Mouse (Mus musculus) large intestine, adult 2 months (tissue): ENCODE data around the gene Nr6a1. TPM values are rescaled to one million over a fixed set of nuclear protein-coding genes. Genes with fewer than 3 reads are reported as not detected.

Experiments used
- DNase-seq: peaks from one replicate; pipeline ENCODE4 v3.0.0-alpha.2; 2012; ENCODE audit warnings: low read depth, low spot score
- WGBS: fragments of 180-500 bp; shearing (Covaris S2); methylation state at CpG from one replicate; pipeline ENCODE4 v1.1.7; 2018; 5-methylcytosine and 5-hydroxymethylcytosine counted together
- polyA plus RNA-seq: library from polyadenylated mRNA; depleted of rRNA; stranded (reverse); fragments of >200 nt; gene quantifications from 2 replicates; pipeline ENCODE4 v1.2.3, GENCODE M21; 2012

Nr6a1 gene
- polyA plus RNA-seq, 1 experiment = 5.2 TPM

GRCm38 (mm10) chr2:38904290-38904689, 23.2 kb downstream of the Nr6a1 start:
- 75% methylated on average over 1 of the region's 1 CpGs for WGBS
- no peak for DNase-seq

DNA sequence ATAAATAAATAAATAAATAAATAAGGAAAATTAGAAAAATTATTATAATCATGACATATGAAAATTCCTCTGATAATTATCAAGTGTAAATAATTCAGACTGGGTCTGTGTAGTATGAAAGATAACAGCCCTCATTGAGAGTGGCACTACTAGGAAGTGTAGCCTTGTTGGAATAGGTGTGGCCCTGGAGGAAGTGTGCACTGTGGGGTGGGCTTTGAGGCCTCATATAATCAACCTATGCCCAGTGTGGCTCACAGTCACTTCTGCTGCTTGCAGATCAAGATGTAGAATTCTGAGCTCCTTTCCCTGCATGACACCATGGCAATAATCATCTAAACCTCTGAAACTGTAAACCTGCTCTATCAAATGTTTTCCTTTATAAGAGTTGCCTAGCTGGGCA, 24.6 kb downstream of the Nr6a1 start:
- DNase-seq = no peak

- 39% methylated on average over 5 of the region's 5 CpGs for WGBS
- DNase-seq = no peak
Observed at GRCm38 (mm10) chr2:38880907-38881672, 46.4 kb downstream of the Nr6a1 start.

DNA sequence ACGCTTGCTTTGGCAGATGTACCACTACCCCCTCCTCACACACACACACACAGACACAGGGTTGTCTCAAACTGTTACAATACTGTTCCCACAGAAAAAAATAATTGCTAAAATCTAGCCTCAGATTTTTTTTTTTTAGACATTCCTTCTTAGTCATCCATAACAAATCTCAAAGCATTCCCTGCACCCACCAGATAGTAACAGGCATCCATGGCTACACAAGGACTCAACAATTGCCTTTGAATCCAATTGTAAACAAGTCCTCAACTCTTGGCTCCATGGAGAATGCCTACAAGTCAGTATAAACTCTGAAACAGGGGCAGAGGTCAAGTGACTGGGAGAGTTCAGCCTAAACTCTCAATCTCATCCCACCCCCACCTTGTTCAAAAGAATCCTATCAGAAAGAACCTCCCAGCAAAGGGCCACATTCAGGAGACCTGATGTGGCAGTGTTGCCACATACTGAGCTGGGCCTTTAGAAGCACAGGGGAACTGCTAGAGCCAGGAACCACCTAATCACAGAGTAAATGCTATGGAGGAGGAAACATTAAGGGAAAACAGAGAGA, 52.9 kb downstream of the Nr6a1 start:
- 81% methylated on average over 1 of the region's 1 CpGs for WGBS
- no peak for DNase-seq

GRCm38 (mm10) chr2:38872730-38873129, 54.8 kb downstream of the Nr6a1 start:
- DNase-seq = no peak
- WGBS = 21% methylated on average over 1 of the region's 1 CpGs

- DNase-seq = no peak
Observed at GRCm38 (mm10) chr2:38866711-38867110, 60.8 kb downstream of the Nr6a1 start.

GRCm38 (mm10) chr2:38864011-38864410, 63.5 kb downstream of the Nr6a1 start:
- 29% methylated on average over 4 of the region's 4 CpGs for WGBS
- DNase-seq = no peak

More at GRCm38 (mm10) chr2:38866711-38867110, 60.8 kb downstream of the Nr6a1 start:
- 68% methylated on average over 1 of the region's 1 CpGs for WGBS

GRCm38 (mm10) chr2:38851797-38852196, 75.7 kb downstream of the Nr6a1 start:
- no peak for DNase-seq
- WGBS = 36% methylated on average over 1 of the region's 1 CpGs

DNA sequence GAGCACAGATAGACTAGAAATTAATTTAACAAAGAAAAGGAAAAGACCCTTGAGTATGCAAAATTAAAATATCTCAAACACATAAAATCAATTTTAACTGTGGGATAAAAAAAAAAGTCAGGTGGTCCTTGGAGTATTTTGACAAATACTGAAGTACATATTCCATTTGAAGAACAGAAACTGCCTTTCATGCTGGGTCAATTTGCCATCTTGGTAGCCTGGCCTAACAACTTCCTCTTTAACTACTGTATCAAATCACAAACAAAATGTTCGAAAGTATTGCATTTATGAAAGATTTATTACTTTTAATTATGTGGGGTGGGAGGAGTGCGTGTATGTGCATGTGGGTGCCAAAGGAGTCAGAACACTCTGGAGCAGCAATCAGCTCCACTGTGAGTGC, 81.2 kb downstream of the Nr6a1 start:
- no peak for DNase-seq
- WGBS = 80% methylated on average over 2 of the region's 2 CpGs

- no peak for DNase-seq
- WGBS = 81% methylated on average over 6 of the region's 6 CpGs
Observed at GRCm38 (mm10) chr2:38835489-38835888, 92.0 kb downstream of the Nr6a1 start.

DNA sequence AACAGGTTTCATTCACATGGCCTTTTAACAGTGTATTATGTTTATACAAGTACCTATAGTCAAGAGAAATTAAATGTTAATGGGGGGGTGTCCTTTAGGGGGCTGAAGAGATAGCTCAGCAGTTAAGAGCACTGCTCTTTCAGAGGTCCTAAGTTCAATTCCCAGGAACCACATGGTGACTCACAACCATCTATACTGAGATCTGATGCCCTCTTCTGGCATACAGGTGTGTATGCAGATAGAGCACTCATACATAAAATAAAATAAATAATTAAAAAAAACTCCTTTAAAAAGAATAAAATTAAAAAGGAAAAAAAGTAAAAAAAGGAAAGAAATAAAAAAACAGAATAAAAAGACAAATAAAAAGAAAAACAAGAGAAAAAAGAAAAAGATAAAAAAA, 95.5 kb downstream of the Nr6a1 start:
- DNase-seq = no peak

GRCm38 (mm10) chr2:38829521-38829920, 98.0 kb downstream of the Nr6a1 start:
- 64% methylated on average over 1 of the region's 1 CpGs for WGBS
- no peak for DNase-seq

GRCm38 (mm10) chr2:38827801-38828306, 99.6 kb downstream of the Nr6a1 start:
- DNase-seq = no peak
- WGBS = 36% methylated on average over 3 of the region's 3 CpGs

- no peak for DNase-seq
Observed at GRCm38 (mm10) chr2:38826189-38826588, 101.3 kb downstream of the Nr6a1 start.

DNA sequence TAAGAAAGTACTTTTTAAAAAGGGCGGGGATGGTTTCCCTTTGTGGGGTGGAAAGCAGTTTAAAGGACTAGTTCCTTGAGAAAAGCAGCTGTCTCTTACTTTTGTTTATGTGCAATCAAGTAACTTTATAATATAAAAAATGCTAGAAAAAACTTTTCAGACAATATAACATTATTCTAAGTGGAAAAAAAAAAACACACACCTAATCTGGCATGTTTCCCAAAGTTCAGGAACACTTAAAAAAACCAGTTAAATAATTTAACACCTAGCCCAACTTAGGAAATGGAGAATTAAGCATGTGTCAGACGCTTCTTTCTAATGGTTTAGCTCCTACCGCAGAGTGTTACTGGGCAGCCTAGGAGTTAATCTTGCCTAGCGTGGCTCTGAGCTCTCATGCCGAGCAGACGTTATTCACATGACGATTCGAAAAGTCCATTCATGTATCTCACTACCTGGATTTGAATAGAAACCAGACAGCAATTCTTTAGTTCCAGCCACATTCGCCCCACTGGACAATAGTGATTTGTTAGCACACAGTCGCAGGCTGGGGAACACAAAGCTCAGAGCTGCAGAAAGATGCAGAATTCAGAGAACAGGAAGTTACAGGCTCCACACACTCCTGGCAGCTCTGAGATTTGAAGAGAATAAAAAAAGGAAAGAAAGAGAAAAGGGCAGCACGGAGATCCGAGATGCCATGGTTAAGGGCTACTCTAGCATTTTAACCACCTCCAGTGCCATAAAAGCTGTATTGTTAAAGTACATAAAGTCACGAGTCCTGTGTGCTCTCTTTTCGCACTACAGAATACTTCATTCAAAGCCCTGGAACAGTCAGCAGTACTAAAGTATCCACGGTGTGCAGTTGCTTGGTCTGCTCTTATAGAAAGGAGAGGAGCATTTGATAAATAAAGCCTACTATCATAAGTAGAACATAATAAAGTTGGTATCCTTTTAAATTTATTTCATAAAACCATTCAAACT, 102.4 kb downstream of the Nr6a1 start:
- 6% methylated on average over 15 of the region's 15 CpGs for WGBS
- no peak for DNase-seq

DNA sequence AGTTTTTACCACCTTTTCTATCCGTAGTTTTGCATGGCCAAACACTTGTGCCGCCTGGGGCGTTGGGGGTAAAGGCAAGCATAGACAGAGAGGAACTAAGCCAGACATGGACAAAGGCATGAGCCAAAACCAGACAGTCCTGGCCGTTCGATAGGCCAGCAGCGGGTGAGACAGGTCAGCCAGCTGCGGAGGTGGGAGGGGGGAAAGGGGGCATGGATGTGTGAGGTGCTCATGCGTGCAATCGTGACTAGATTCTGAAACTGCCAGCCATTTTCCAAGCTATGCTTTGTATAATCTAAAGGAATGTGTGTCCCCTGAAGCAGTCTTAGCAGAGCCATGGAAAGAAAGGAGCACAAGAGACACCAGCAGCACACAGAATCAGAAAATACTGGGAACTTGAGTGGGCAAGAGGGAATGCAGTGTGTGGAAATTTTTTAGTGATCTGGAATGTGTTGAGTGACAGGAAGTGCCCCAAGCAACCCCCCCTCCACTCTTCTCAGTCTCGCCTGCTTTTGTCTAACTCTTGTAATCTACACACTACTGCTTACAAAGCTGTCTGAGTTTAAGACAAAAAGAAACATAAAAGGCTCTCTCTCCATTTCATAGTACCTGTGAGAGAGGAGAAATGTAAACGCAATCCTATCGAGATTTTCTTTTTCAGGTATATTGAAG, 103.4 kb downstream of the Nr6a1 start:
- no peak for DNase-seq
- WGBS = 1% methylated on average over 12 of the region's 12 CpGs

- DNase-seq = no peak
- WGBS = 3% methylated on average over 8 of the region's 8 CpGs
Observed at GRCm38 (mm10) chr2:38823406-38823805, 104.1 kb downstream of the Nr6a1 start.

- DNase-seq = no peak
- 11% methylated on average over 6 of the region's 6 CpGs for WGBS
Observed at GRCm38 (mm10) chr2:38822995-38823394, 104.5 kb downstream of the Nr6a1 start.

DNA sequence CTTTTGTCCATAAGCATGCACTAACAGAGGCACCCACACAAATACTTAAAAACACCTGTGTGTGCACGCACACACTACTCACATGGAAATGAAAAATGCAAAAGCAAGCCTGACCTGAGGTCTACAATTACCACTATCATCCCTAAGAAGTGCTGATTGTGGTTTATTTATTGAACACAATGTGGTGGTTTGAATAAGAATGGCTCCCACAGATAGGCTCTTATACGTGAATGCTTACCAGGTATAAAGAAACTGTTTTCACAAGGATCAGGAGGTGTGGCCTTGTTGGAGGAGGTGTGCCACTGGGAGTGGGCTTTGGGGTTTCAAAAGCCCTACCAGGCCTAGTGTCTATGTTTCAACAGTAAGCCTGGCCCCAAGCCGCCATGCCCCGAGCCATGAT, 110.0 kb downstream of the Nr6a1 start:
- no peak for DNase-seq
- WGBS = 83% methylated on average over 4 of the region's 4 CpGs
